9 mouse cellular contexts compared by ENCODE assay signal in the genomic region with DNA sequence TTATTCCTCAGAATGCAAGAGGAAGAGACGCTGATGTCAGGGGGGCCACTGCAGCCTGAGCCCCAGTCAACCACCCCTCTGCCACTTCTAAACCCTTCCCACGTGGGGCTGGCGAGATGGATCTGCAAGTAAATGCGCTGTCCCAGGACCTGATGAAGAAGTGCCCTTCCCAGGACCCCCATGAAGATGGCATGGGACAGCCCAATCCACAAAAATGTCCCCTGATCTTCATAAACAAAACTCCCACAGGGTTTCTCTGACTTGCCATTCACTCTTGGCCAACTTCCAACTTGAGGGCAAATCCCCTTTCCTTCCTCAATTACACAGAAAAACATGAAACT.
DNase-seq lines count a peak whose midpoint lies in the region; ATAC-seq and TF ChIP-seq lines count a peak whose summit lies in the region.
"Had no signal": no experiment of that assay in that cellular context is flagged by ENCODE, and none has a peak within 500 bp of the region (broad histone marks: within the 10 kb centered on the region; RNA-seq: fewer than 3 reads in every experiment).

No protein-coding gene starts in this region.

- DNase-seq in heart, adult 11 months, result no peak
- peak; percentile 14 for DNase-seq in lung, embryonic 14.5 days
- DNase-seq in lung, postnatal 4 days, result no peak
- DNase-seq in forebrain, postnatal 0 days, result no peak
- no peak for DNase-seq in urinary bladder, postnatal 14 days (ENCODE audit: low spot score)
- DNase-seq in frontal cortex, postnatal 10 days (ENCODE audit: low spot score in 2 of 2), result no peak
- DNase-seq: B cell, adult 2 months had no signal

- no peaks in the 10 kb centered on the region for H3K4me1 ChIP-seq in heart, embryonic 11.5 days (ENCODE audit: control insufficient read depth, insufficient read depth, low read length)
- H3K4me1 ChIP-seq in lung, embryonic 14.5 days (ENCODE audit: insufficient read depth), result no peaks in the 10 kb centered on the region
- H3K4me1 ChIP-seq in forebrain, postnatal 0 days (ENCODE audit: insufficient read depth), result no peaks in the 10 kb centered on the region
- H3K4me1 ChIP-seq in neural tube, embryonic 15.5 days, result peaks cover 17% of the 10 kb centered on the region

- no peak for TF ChIP-seq CTCF in lung, embryonic 14.5 days (IDR thresholded peaks at IDR 0.05; ENCODE audit: low read depth)
- TF ChIP-seq CTCF in forebrain, postnatal 0 days (IDR thresholded peaks at IDR 0.05; ENCODE audit: low read depth), result no peak

- no peak overlapping the region for H3K9ac ChIP-seq in heart, embryonic 11.5 days (ENCODE audit: low read depth, low read length)
- H3K9ac ChIP-seq in lung, embryonic 14.5 days, result no peak overlapping the region
- no peak overlapping the region for H3K9ac ChIP-seq in forebrain, postnatal 0 days
- no peak overlapping the region for H3K9ac ChIP-seq in neural tube, embryonic 15.5 days (replicated peaks)

- no peak for ATAC-seq in heart, embryonic 11.5 days (replicated peaks; ENCODE audit: insufficient number of reproducible peaks, low FRiP score, low TSS enrichment)
- no peak for ATAC-seq in lung, embryonic 14.5 days (ENCODE audit: insufficient read depth)
- no peak; the same call in 1 of the 2 replicates for ATAC-seq in forebrain, postnatal 0 days
- no peak for ATAC-seq in neural tube, embryonic 15.5 days (ENCODE audit: low FRiP score)

- no peaks in the 10 kb centered on the region for H3K27me3 ChIP-seq in heart, embryonic 11.5 days (ENCODE audit: control insufficient read depth, insufficient read depth, low read length)
- no peaks in the 10 kb centered on the region for H3K27me3 ChIP-seq in lung, embryonic 14.5 days (ENCODE audit: insufficient read depth, low read length)
- no peaks in the 10 kb centered on the region for H3K27me3 ChIP-seq in forebrain, postnatal 0 days (ENCODE audit: insufficient read depth, low read length)
- no peaks in the 10 kb centered on the region for H3K27me3 ChIP-seq in neural tube, embryonic 15.5 days (replicated peaks)

- no peak overlapping the region for H3K4me2 ChIP-seq in heart, embryonic 11.5 days
- no peak overlapping the region for H3K4me2 ChIP-seq in lung, embryonic 14.5 days
- H3K4me2 ChIP-seq in forebrain, postnatal 0 days (ENCODE audit: low read depth), result no peak overlapping the region
- no peak overlapping the region for H3K4me2 ChIP-seq in neural tube, embryonic 15.5 days

- H3K9me3 ChIP-seq in heart, embryonic 11.5 days (replicated peaks; ENCODE audit: control insufficient read depth, low read length), result no peaks in the 10 kb centered on the region
- H3K9me3 ChIP-seq in lung, embryonic 14.5 days (ENCODE audit: low read depth, low read length), result no peaks in the 10 kb centered on the region
- no peaks in the 10 kb centered on the region for H3K9me3 ChIP-seq in forebrain, postnatal 0 days (ENCODE audit: low read length)
- H3K9me3 ChIP-seq in neural tube, embryonic 15.5 days (replicated peaks), result no peaks in the 10 kb centered on the region

- H3K4me3 ChIP-seq in heart, embryonic 11.5 days (ENCODE audit: low read depth, low read length), result no peak overlapping the region
- no peak overlapping the region for H3K4me3 ChIP-seq in lung, embryonic 14.5 days (ENCODE audit: low read depth, low read length)
- no peak overlapping the region for H3K4me3 ChIP-seq in forebrain, postnatal 0 days (ENCODE audit: low read depth, low read length)
- H3K4me3 ChIP-seq in neural tube, embryonic 15.5 days (replicated peaks), result no peak overlapping the region

- 0 out of 2 replicates have a peak overlapping the region, but pooled peaks have one; percentile 41 for H3K27ac ChIP-seq in heart, embryonic 11.5 days (ENCODE audit: low read depth, low read length)
- H3K27ac ChIP-seq in lung, embryonic 14.5 days (ENCODE audit: low read depth), result no peak overlapping the region
- H3K27ac ChIP-seq in forebrain, postnatal 0 days (ENCODE audit: low read depth, low read length), result peak overlapping the region; percentile 57
- peak overlapping the region; percentile 73; the same call in 1 of the 2 replicates for H3K27ac ChIP-seq in neural tube, embryonic 15.5 days (replicated peaks)

- 79% methylated on average over 4 of the region's 4 CpGs for WGBS in heart, embryonic 11.5 days (ENCODE audit: insufficient replicate concordance)
- 85% methylated on average over 4 of the region's 4 CpGs for WGBS in lung, embryonic 14.5 days
- WGBS in forebrain, postnatal 0 days, result 55% methylated on average over 4 of the region's 4 CpGs
- 39% methylated on average over 4 of the region's 4 CpGs for WGBS in neural tube, embryonic 15.5 days

- peaks cover 29% of the 10 kb centered on the region for H3K36me3 ChIP-seq in heart, embryonic 11.5 days (ENCODE audit: control insufficient read depth, insufficient read depth, low read length)
- H3K36me3 ChIP-seq in lung, embryonic 14.5 days (ENCODE audit: insufficient read depth), result peaks cover 19% of the 10 kb centered on the region
- H3K36me3 ChIP-seq in forebrain, postnatal 0 days (ENCODE audit: insufficient read depth), result peaks cover 11% of the 10 kb centered on the region
- peaks cover 27% of the 10 kb centered on the region for H3K36me3 ChIP-seq in neural tube, embryonic 15.5 days
